Mouse (Mus musculus) right cerebral cortex, postnatal 14 days (tissue): ENCODE data around the gene Htra2.

Source experiments
- DNase-seq: peaks from one replicate; pipeline ENCODE4 v3.0.0; 2022

Gene Htra2

GRCm38 (mm10) chr6:83031111-83031510, 24.0 kb downstream of the Htra2 start:
- no peak for DNase-seq

- no peak for DNase-seq
These were observed 25.3 kb downstream of the Htra2 start for GRCm38 (mm10) chr6:83029777-83030176.

GRCm38 (mm10) chr6:83027706-83028105, 27.4 kb downstream of the Htra2 start:
- no peak for DNase-seq

GRCm38 (mm10) chr6:83027293-83027692, 27.8 kb downstream of the Htra2 start:
- no peak for DNase-seq

- DNase-seq = no peak
These were observed 29.9 kb downstream of the Htra2 start for GRCm38 (mm10) chr6:83025221-83025620.

- no peak for DNase-seq
These were observed 30.7 kb downstream of the Htra2 start for GRCm38 (mm10) chr6:83024421-83024820.

GRCm38 (mm10) chr6:83023786-83024185, 31.3 kb downstream of the Htra2 start:
- no peak for DNase-seq

GRCm38 (mm10) chr6:83023008-83023407, 32.1 kb downstream of the Htra2 start:
- no peak for DNase-seq

GRCm38 (mm10) chr6:83020836-83021593, 34.1 kb downstream of the Htra2 start:
- DNase-seq = no peak

GRCm38 (mm10) chr6:83020121-83020520, 35.0 kb downstream of the Htra2 start:
- no peak for DNase-seq

- DNase-seq = no peak
These were observed 36.0 kb downstream of the Htra2 start for GRCm38 (mm10) chr6:83019044-83019443.

GRCm38 (mm10) chr6:83017190-83017589, 37.9 kb downstream of the Htra2 start:
- DNase-seq = no peak

GRCm38 (mm10) chr6:83015749-83016148, 39.3 kb downstream of the Htra2 start:
- no peak for DNase-seq

- no peak for DNase-seq
These were observed 40.3 kb downstream of the Htra2 start for GRCm38 (mm10) chr6:83014482-83015466.

GRCm38 (mm10) chr6:83013444-83013843, 41.6 kb downstream of the Htra2 start:
- DNase-seq = no peak

GRCm38 (mm10) chr6:83011756-83012155, 43.3 kb downstream of the Htra2 start:
- no peak for DNase-seq

- DNase-seq = no peak
These were observed 43.8 kb downstream of the Htra2 start for GRCm38 (mm10) chr6:83011255-83011654.

- DNase-seq = no peak
These were observed 45.1 kb downstream of the Htra2 start for GRCm38 (mm10) chr6:83010010-83010409.

GRCm38 (mm10) chr6:83008659-83009058, 46.4 kb downstream of the Htra2 start:
- DNase-seq = no peak

GRCm38 (mm10) chr6:83006114-83006513, 49.0 kb downstream of the Htra2 start:
- DNase-seq = no peak

- DNase-seq = no peak
These were observed 49.5 kb downstream of the Htra2 start for GRCm38 (mm10) chr6:83005444-83006011.

GRCm38 (mm10) chr6:83004872-83005271, 50.2 kb downstream of the Htra2 start:
- DNase-seq = no peak

GRCm38 (mm10) chr6:83004309-83004708, 50.8 kb downstream of the Htra2 start:
- no peak for DNase-seq
